Mouse (Mus musculus) lung, postnatal 10 days (tissue): ENCODE data around the gene Rnase2b.
"Not testable (repeated sequence)": the region's sequence is repeated elsewhere in the genome, so short reads cannot be mapped to it uniquely, and the experiment has no call there.

Source experiments
- DNase-seq: peaks from one replicate; pipeline ENCODE4 v3.0.0; 2021

The Rnase2b gene

DNA sequence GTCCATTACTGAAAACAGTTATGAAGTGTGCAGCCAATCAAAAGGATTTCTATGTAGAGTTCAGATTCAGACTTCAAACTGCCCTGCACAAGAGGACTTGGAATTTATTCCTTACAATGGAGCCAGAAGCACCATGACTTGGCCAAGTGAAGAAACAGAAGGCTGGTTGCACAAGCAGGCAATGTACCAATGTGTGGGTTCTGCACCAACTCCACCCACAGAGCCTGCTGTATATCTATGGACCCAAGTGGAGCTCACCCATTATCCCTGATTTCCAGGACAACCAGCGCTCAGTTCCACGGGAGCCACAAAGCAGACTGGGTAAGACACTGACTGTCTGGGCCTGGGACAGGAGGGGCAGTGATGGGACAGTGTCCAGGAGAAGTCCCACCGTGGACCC lies at the start of gene Rnase2b:
Gene Rnase2b, plus strand, starts transcription at position 285 of the 400 bp plus-strand sequence.
- DNase-seq: not testable (repeated sequence)

DNA sequence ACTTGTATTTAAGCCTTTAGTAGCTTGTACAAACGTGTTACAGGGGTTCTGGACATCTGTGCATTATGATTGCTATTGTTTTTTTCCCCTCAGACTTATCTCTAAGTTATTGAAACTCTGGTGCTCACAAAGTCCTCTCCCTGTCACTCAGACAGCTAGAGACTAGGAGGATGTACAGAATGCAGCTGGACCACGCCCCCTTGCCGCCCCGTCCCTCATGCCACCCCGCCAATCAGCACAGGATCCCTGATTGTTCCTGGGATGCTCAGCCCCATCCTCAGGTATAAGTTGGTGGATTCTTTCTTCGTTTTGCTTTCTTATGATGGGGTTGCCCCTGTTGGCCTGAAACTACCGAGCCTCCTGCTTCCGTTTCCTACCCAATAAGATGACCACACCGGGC lies 48.6 kb upstream of the Rnase2b start:
- no peak for DNase-seq

DNA sequence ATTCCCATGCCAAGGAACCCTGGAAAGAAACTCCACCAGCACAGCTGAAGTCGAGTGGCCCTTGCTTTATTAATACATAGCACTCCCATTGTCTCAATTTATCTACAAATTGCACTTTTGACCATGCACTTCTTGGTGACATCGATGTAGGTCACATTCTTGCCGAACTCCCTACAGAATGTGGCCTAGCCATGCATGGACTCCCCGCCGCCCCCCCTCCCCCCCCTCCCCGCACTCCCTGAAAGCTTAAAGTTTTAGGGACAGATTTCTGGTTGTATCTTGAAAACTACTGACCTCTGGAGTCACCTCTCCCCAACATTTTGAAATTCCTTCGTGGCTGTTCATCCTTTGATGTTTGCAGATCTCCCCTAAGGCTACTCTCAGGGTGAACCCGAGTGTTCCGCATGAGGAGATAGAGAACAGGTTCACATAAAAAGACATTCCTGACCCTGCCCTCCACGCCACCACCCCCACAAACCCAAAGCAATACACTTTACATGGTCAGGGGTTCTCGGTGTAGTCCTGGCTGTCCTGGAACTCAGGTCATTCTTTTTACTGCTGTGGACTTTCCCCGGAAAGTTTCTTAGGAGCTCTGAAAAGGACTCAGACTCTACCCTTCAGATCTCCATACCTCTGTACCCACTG lies 48.0 kb upstream of the Rnase2b start, which contains the start of gene Eddm3b:
Gene Eddm3b, plus strand, starts transcription at position 511 of the 645 bp plus-strand sequence.
- no peak for DNase-seq

DNA sequence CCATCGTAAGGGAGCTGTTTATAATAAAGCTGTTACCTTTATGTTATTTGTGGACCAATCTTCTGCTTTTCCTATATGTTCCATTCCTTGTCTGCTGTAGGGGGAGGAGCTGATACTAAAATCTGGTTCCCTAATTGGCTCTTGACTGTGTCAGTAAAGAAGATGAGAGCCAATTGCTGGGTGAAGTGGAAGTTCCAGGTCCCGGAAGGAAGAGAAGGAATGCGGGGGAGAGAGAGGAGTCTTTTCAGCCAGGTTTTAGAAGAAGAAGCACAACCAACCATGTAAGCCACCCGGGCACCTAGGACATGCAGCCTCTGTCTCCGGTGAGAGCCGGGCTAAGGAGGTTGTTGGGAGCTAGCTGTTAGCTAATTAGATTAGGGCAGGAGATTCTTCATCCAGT lies 36.4 kb upstream of the Rnase2b start:
- DNase-seq: no peak

DNA sequence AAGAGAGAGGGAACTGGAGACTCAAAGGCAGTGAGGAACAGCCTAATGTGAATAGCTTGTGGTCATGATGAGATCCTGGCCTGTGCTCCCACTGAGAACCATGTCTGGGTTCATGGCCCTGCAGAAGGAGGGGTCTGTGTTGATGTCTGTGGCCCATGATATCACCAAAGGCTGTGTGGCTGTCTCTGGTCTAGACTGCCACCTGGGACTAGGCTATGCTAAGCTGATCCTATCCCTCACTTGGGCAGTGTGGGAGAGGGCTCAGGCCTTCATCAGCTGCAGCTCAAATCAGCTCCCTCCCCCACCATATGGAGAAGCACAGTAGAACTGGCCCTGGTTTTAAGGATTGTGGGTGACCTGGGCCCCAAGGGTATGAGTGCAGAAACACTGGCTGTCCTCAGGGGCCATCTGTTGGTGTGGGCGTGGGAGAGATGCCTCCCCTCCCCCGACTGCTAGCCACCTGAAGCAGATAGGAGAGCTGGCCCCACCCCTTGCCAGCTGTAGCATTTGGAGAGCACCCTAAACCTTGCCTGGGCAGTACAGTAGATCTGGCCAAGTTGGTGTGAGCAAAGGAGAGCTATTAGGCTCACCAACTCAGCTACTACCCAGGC lies 34.3 kb upstream of the Rnase2b start:
- no peak for DNase-seq

DNA sequence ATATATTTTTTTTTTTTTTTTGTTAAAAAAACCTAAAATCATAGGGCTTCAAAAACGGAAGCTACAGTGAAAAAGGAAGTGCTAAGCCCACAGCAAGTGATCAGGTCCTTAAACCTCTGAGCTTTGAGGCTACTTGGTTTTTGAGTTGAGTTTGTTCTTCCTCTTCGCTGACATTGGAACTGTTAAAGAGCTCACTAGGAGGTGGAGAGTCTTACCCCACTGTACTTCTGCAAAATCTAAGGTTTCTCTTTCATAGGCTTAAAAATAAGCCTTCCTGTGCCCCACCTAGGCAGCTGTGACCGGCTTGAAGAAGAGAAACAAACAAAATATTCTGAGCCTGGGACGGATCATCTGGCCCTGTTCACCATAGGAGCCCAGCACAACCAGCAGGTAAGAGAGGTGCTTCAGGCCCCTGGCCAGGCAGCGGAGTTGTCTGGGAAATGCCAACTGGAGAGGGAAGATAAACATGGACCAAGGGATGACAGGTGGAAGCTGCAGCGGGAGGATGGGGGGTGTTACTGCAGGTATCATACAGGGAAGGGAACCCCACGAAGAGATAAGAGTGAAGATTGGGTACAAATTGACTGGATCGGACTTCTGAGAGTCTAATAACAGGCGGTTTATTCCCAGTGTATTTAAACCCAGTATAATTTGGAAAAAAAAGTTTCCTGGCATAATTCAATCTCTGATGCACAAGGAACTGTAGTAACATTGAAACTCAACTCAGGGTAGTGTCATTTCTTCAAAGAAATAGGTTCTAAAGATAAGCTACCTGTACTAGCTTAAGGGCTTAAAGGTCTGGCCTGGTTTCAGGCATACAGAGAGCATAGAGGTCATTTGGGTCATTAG lies 33.1 kb upstream of the Rnase2b start:
- no peak for DNase-seq

DNA sequence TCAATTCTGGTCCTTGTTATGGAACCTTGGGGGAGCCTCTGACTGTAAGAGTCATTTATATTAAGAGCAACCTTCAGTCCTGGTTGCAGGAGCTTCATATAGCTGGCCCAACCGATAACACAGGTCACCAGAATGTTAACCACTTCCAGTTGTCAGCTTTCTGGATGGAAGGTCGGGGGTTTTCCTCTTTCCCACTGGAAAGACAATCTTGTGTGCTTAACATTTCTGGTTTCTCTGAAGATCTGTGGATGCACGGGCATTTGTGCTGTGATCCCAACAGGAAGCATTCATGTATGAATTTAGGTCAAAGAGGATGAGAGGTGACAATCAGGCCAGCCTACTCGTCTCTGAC lies 32.5 kb upstream of the Rnase2b start:
- DNase-seq: no peak

DNA sequence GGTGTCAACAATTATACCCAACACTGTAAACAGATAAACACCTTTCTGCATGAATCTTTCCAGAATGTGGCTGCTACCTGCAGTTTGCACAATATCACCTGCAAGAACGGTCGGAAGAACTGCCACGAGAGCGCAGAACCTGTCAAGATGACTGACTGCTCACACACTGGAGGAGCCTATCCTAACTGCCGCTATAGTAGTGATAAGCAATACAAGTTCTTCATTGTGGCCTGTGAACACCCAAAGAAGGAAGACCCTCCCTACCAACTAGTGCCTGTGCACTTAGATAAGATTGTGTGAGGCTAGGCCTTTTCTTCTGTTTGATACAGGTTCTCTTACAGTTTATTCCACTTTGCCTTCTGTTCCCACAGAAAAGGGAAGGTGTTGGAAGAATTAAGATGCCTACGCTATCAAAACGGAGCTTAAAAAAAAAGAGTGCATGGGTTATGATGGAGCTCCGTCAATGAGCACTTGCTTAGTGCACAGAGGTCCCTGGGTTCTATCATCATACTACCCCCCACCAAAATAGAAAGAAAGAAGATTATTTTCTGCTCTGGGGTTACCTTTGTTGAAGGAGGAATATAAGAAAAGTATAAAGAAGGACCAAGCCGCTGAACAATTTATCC lies 31.6 kb upstream of the Rnase2b start:
- DNase-seq: no peak

DNA sequence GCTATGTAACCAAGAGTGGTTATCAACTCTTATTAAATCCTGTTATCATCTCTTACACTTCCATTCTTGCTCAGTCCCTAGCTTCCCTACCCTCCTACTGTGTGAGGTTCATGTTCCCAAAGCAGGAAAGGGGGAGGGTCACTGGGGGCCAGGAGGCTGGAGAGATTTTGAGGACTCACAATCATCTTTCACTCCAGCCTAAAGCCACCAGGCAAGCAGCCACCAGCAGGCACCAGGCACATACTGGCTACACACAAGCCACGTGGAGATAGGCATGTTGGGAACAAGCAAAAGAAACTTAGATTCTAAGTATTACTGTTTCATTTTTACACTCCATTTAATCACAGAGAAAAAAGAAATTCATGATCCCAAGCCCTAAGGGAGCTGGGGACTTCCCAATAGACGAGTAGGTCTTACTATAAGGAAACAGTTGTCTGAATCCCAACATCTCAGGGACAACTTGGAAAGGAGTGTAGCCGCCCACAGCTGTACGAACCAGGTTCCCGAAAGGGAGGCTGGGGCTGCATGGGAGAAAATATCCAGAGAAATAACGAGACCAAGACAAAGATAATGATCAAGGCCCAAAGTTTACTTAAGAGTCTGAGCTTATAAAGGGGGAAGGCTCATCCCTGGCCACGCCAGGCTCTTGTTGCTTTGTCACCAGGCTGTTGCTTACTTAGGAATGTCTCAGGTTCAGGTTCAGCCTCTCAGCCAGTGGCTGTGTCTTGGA lies 30.8 kb upstream of the Rnase2b start:
- DNase-seq: no peak

DNA sequence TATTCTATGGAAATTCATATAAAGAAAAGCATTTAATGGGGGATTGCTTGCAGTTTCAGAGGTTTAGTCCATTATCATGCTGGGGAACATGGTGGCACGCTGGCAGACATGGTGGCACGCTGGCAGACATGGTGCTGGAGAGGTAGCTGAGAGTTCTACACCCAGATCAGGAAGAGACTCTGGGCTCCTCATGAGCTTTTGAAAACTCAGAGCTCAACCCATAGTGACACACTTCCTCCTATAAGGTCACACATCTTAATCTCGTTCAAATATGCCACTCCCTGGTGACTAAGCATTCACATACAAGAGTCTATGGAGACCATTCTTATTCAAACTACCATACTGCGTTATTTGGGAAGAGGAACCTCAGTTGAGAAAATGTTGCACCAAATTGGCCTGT lies 29.7 kb upstream of the Rnase2b start:
- no peak for DNase-seq

DNA sequence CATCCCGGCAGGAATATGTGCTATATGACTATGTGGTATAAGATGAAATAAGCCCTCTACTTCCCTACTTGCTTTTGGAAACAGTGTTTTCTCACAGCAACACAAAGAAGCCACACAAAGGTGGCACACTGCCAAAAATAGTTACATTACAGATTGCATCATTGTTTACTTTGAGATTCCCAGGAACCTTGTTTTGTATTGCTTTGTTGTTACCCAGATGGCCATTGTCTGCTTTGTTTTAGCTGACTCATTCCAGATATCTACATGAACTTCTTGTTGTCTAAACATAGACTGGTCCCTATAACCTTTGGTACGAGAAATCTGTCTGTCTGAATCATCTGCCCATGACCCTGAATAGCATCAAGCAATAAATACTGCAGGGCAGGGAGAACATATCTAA lies 21.7 kb upstream of the Rnase2b start:
- DNase-seq: peak; percentile 31

DNA sequence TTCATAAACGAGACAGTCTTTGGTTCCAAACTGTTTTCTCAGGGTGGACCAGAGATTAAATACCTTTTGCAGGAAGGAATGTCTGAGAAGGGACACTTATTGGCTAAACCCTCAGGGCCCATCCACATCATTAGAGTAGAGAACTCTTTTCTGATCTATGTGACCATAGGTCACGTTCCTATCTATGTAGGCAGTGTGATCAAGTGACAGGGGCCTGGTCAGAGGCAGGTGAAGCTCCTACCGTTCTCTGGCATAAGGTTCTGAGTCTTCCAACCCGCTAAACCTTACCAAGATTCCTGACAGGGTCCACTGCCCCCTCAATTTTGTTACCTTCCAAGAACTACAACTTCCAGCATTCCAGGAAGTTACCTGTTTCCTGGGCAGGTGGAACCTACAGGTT lies 19.9 kb upstream of the Rnase2b start:
- no peak for DNase-seq

DNA sequence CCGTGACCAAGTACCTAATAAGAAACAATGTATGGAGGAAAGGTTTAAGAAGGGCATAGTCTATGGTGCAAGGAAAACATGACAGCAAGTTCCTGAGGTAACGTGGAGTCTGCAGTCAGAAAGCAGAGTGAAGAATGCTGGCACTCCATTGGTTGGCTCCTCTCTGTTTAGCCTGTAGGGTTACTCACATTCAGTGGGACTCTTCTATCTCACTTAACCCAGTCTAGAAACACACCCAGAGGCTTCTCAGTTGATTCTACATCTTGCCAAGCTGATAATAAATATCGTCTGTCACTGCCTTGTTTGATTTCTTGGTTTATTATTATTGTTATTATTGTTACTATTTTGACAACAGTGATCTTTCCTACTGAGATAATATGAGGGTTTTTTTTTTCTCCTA lies 19.5 kb upstream of the Rnase2b start:
- no peak for DNase-seq

DNA sequence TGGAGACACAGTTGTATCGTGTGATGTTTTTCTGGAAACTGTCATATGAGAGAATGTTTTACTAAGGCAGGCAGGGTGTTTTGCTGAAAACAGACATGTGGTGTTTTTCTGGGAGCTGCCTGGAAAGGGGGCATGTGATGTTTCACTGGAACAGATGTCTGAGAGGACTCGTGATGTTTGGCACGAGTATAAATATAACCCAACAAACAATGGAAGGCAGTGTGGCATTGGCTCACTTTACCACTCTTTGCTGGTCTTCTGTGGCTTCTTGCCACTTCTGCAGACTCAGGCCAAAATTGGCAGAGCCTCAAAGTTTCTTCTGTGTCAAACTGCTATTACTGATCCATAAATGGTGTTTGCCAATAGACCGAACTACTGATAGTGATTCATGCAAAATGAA lies 18.8 kb upstream of the Rnase2b start:
- no peak for DNase-seq

DNA sequence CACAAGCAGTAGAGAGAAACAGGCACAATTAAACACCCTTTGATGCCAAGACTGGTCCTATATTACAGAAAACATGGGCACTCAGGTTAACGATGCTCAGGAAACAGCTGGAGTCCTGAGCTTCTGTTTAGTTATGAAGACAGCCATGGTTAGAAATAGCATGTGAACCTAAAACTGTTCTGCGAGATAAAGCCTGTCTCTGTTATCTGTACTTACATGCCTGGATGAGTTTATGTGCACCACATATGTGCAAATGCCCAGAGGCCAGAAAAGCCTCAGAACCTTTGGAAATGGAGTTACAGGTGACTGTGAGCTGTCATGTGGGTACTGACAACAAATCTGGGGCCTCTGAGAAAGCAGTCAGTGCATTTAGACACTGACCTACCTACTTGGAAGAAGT lies 18.1 kb upstream of the Rnase2b start:
- DNase-seq: no peak

DNA sequence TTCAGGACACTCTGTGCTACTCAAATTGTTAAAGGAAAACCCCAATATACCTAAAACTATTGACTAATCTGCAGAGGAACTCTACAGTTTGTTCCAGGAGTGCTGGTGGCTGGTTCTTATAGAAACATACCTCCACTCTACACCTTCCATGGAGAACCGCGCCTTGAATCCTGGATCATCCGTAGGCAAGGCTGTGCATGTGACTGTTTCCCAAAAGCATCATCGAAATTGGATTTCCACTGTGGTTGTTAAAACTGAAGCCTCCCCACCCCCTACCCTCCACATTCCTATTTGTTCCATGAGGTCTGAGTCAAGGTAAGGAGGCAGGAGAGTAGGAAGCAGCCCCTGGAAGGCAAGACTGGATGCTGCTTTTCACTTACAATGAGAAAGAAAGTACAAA lies 17.6 kb upstream of the Rnase2b start:
- no peak for DNase-seq

DNA sequence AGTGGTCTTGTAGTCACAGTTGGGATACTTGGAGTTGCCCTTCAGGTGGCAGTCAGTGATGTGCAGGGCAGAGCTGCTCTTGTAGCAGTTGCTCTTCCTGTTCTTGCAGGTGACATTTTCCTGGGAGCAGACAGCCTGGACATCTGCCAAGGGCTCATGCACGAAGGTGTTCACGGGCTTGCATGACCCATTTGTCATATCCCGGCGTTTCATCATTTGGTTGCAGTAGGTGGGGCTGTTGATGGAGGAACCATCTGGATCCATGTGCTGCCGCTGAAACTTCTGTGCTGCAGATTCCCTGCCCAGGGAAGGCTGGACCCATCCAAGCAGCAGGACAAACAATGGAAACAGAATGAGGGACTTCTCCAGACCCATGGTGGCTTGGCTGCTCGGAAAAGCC lies 16.5 kb upstream of the Rnase2b start:
- no peak for DNase-seq

DNA sequence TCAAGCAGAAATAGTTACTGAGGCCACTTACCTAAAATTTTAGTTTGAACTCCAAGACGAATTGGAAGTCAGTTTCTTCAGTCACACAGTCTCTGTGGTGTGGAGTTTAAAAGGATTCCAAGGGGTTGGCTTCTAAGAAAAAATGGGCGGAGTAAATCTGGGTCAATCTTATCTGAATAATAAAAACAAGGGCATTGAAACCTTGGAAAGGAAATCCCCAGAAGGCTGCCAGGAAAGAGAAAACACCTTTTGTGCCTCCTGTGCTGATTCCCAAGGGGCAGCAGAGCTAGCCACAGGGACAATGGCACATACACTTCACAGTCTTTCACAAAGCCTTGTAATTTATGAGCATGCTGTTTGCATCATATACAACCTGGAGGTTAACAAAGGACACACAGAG lies 15.4 kb upstream of the Rnase2b start, which contains the start of gene Rnase1:
Gene Rnase1, minus strand, starts transcription at position 101 of the 400 bp plus-strand sequence.
- DNase-seq: no peak

DNA sequence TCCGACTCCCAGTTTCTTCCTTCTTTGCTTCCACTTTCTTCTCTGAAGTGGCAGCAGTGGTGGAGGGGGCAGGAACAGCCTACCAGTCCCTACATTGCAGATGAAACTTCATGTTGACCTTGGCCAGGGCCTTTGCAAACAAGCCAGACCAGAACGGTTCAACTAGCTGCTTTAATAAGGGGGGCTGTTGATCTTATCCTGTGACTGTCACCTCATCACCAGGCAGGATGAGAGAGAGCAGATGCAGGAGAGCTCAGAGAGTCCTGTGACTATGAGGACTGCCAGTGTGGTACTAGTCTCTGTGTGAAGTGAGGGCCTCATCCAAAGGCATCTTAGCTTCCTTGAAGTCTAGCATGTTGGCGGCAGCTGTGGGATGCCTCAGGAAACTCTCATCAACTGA lies 14.1 kb upstream of the Rnase2b start:
- no peak for DNase-seq

DNA sequence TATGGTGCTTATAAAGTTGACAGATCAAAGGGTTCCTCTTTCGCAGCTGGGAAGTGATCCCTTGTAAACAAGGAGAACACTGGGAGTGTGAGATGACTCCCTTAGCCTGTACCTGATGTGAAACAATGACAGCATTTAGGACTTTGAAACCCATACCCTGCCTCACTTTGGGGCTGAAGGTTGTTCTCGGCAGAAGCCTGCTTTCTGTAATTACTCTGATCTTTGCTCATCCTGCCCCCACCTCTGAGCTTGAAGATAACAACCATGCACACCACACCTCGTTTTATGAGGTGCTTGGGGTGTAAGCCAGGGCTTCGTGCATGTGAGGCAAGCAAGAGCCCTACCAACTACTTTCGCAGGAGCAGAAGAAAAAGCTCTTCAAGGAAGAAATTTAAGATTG lies 12.9 kb upstream of the Rnase2b start:
- DNase-seq: no peak

DNA sequence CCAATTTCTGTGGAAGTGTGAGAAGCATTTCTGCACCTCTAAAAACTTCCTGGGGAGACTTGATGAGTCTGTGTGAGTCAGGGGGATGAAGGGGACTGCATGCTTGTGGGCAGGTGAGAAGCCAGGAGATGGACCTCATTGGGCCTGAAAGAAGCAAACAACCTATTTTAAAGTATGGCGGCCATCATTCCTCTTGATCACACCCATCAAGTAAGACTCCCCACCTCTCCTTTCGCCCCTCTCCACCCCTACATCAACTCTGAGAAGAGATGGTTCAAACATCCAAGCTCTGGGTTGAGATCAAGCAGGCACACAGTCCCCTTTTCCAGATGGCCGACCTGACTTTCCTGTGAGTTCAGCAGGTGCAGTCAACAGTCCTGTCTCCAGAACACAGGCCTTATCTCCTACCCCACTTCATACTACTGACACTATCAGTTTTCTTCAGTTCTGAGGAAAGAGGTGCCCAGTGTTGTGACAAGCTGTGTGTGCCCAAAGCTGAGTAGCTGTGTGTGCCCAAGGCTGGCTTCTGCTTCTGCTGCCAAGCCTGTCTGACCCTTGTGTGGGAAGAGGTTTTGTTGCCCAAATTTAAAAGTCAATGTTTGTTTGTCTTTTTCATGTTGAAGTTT lies 11.7 kb upstream of the Rnase2b start:
- no peak for DNase-seq

DNA sequence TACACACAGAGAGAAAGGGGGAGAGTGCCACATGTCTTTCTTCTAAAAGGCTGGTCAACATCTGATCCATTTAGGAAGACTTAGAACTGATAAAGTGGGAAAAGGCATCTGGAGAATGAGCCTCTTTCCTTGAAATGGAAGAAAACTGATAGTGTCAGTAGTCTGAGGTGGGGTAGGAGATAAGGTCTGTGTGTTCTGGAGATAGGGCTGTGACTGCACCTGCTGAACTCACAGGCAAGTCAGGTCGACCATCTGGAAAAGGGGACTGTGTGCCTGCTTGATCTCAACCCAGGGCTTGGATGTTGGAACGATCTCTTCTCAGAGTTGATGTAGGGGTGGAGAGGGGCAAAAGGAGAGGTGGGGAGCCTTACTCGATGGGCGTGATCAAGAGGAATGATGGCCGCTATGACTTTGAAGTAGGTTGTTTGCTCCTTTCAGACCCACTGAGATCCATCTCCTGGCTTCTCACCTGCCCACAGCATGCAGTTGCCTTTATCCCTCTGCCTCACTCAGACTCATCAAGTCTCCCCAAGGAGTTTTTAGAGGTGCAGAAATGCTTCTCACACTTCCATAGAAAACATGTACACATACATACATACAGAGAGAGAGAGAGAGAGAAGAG lies 9.7 kb upstream of the Rnase2b start:
- no peak for DNase-seq
